Mouse (Mus musculus): ENCODE results near the gene Ltbp2.

Gene Ltbp2

GRCm38 (mm10) chr12:84805228-84805842, 71.0 kb downstream of the Ltbp2 start:
- DNase-seq (ENCODE audit: low read depth, low spot score) = peak; percentile 21

- DNase-seq (ENCODE audit: low read depth, low spot score) = no peak
Observed at GRCm38 (mm10) chr12:84802625-84803024, 73.7 kb downstream of the Ltbp2 start.

GRCm38 (mm10) chr12:84801532-84802110, 74.7 kb downstream of the Ltbp2 start:
- DNase-seq (ENCODE audit: low read depth, low spot score) = no peak

GRCm38 (mm10) chr12:84800419-84800818, 75.9 kb downstream of the Ltbp2 start:
- DNase-seq (ENCODE audit: low read depth, low spot score) = no peak

- DNase-seq (ENCODE audit: low read depth, low spot score) = no peak
Observed at GRCm38 (mm10) chr12:84799086-84799485, 77.2 kb downstream of the Ltbp2 start.

GRCm38 (mm10) chr12:84794647-84795046, 81.7 kb downstream of the Ltbp2 start:
- DNase-seq (ENCODE audit: low read depth, low spot score) = no peak

- no peak for DNase-seq (ENCODE audit: low read depth, low spot score)
Observed at GRCm38 (mm10) chr12:84792629-84793028, 83.7 kb downstream of the Ltbp2 start.

GRCm38 (mm10) chr12:84790853-84791252, 85.5 kb downstream of the Ltbp2 start:
- no peak for DNase-seq (ENCODE audit: low read depth, low spot score)

GRCm38 (mm10) chr12:84786091-84786490, 90.2 kb downstream of the Ltbp2 start:
- DNase-seq (ENCODE audit: low read depth, low spot score) = no peak

- peak; percentile 95 for DNase-seq (ENCODE audit: low read depth, low spot score)
Observed at GRCm38 (mm10) chr12:84784604-84785381, 91.5 kb downstream of the Ltbp2 start.

- no peak for DNase-seq (ENCODE audit: low read depth, low spot score)
Observed at GRCm38 (mm10) chr12:84776229-84776628, 100.1 kb downstream of the Ltbp2 start.

GRCm38 (mm10) chr12:84774376-84774775, 102.0 kb downstream of the Ltbp2 start:
- peak; percentile 80 for DNase-seq (ENCODE audit: low read depth, low spot score)

GRCm38 (mm10) chr12:84773476-84773875, 102.9 kb downstream of the Ltbp2 start:
- DNase-seq (ENCODE audit: low read depth, low spot score) = peak; percentile 38

- peak; percentile 99 for DNase-seq (ENCODE audit: low read depth, low spot score)
Observed at GRCm38 (mm10) chr12:84772726-84773441, 103.4 kb downstream of the Ltbp2 start, which contains the start of the genes Npc2 and Isca2. Gene Npc2 (minus strand): TSS chr12:84773152. Gene Isca2 (plus strand): TSS chr12:84773251.

GRCm38 (mm10) chr12:84771981-84772520, 104.3 kb downstream of the Ltbp2 start:
- DNase-seq (ENCODE audit: low read depth, low spot score) = peak; percentile 57

- DNase-seq (ENCODE audit: low read depth, low spot score) = no peak
Observed at GRCm38 (mm10) chr12:84769624-84770023, 106.7 kb downstream of the Ltbp2 start.

- DNase-seq (ENCODE audit: low read depth, low spot score) = no peak
Observed at GRCm38 (mm10) chr12:84767510-84767909, 108.8 kb downstream of the Ltbp2 start.

GRCm38 (mm10) chr12:84766113-84766735, 110.1 kb downstream of the Ltbp2 start:
- peak; percentile 55 for DNase-seq (ENCODE audit: low read depth, low spot score)

- no peak for DNase-seq (ENCODE audit: low read depth, low spot score)
Observed at GRCm38 (mm10) chr12:84765506-84765905, 110.8 kb downstream of the Ltbp2 start.

GRCm38 (mm10) chr12:84764756-84765155, 111.6 kb downstream of the Ltbp2 start:
- peak; percentile 76 for DNase-seq (ENCODE audit: low read depth, low spot score)

GRCm38 (mm10) chr12:84763577-84764218, 112.6 kb downstream of the Ltbp2 start:
- DNase-seq (ENCODE audit: low read depth, low spot score) = no peak
